Mouse (Mus musculus) granulocyte monocyte progenitor cell, adult 5-6 weeks (primary cell): ENCODE measurements around the gene Zfp385a. TPM values are rescaled to one million over a fixed set of nuclear protein-coding genes. Genes with fewer than 3 reads are reported as not detected.

Experiments used
- ATAC-seq: replicated peaks from 2 replicates; pipeline ENCODE4 v1.8.0; 2016; ENCODE audit warnings: mild to moderate bottlenecking, moderate TSS enrichment, inconsistent platforms; ENCODE audit not compliant: poor library complexity, severe bottlenecking
- total RNA-seq, 2 experiments: library from RNA; stranded (forward) in 1 of 2; stranded (reverse) in 1 of 2; fragments of 200-712, 200-1000 nt in 1 of 2; fragments of >200 nt in 1 of 2; fragmentation: Nextera tagmentation in 1 of 2; gene quantifications; 2 replicates each; pipeline ENCODE4 v1.2.3; 2014 to 2017

Gene Zfp385a
- total RNA-seq, 2 experiments from 2014 or later: 1.8 to 17.5 TPM

DNA sequence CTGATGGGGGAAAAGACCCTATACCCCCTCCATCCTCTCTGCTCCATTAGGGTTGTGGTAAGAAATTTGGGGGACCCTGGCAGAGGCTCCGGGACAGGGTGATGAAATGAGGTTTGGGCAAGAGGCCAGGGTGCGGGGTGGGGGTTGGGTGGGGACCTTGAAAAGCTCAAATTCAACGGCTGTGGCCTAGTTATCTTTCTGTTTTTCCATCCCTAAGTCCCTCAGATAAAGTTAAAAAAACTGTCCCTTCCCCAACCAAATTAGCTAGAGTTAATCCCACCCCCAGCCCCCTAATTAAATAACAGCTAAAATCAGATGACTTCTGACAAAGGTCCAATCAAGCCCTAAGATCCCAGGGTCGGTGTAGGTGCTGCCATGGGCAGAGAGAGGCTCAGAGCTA lies 24.9 kb upstream of the Zfp385a start:
- no peak for ATAC-seq

GRCm38 (mm10) chr15:103363809-103364208 lies 23.9 kb upstream of the Zfp385a start:
- ATAC-seq: no peak

- no peak for ATAC-seq
These were observed 23.1 kb upstream of the Zfp385a start for GRCm38 (mm10) chr15:103362950-103363349.

DNA sequence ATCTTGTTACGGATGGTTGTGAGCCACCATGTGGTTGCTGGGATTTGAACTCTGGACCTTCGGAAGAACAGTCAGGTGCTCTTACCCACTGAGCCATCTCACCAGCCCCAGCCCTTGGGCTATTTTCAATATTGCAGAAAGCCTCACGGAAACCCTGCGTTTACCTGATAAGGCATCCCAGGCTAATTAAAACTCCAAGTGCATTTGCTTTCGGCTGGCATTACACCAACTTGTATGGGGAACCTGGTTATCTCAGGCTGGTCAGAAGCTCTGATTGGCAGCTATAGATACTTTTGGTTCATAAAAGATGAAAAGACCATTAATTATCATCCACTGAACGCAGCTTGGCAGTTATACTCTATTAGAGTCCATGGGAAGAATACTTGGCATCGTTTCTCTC lies 22.4 kb upstream of the Zfp385a start:
- no peak for ATAC-seq

- ATAC-seq: peak; percentile 66
These were observed 21.4 kb upstream of the Zfp385a start for GRCm38 (mm10) chr15:103361269-103361668.

GRCm38 (mm10) chr15:103359869-103360602 lies 20.1 kb upstream of the Zfp385a start:
- ATAC-seq: no peak

DNA sequence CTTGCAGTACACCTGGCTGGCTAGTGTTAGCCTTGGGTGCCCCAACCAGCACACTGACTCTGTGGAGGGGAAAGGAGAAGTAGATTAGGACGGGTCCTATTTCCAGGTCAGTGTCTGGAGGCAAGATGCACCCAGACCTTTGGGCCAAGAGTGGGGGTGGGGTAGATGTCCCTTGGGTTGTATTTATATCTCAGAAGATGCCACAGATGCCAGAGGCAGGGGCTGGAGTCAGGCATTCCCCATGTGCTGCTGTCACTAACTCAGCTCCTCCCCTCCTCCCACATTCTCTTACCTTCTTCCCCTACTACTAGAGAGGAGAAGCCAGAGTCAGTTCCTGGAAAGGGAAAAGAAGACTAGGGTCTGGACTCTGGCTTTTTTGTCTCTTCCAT lies 19.2 kb upstream of the Zfp385a start:
- ATAC-seq: peak; percentile 28; the same call in 1 of the 2 replicates

GRCm38 (mm10) chr15:103358278-103359121 lies 18.6 kb upstream of the Zfp385a start:
- 0 out of 2 replicates have a peak, but pooled peaks have one; percentile 8 for ATAC-seq

- no peak for ATAC-seq
These were observed 17.9 kb upstream of the Zfp385a start for GRCm38 (mm10) chr15:103357817-103358216.

DNA sequence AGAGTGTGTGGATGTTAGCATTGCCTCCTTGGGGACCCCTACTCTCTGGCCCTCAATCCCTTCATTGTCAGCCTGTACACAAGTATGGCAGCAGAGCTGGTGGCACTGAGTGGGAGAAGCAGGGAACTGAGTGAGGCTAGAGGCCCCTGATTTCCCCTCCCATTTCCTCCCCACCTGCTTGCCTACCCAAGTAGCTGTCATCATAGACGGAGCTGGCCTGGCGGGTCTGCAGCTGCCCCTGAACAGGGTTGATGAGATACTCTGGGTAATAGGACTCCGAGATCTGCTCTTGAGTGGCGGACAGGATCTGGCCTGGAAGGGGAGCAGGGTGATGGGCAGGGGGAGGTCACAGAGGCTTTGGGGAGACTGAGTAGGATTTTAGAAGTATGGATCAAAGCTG lies 16.2 kb upstream of the Zfp385a start:
- no peak for ATAC-seq

DNA sequence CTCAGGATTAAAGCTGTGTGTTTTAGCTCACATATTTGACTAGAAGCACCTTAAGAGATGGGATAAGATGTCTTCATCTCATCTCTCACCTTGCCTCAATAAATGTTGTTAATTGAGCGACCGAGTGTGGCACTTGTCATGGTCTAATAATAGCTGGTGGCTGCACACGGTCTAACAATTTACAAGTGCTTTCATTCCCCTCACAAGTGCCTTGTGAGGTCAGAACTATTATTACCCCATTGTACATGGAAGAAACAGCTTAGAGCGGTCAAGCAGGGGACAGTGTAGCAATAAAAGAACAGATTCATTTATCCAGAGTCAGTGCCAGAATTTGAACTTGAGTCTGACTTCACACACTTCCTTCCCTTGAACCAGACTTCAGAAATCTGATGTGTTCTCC lies 15.5 kb upstream of the Zfp385a start:
- no peak for ATAC-seq

DNA sequence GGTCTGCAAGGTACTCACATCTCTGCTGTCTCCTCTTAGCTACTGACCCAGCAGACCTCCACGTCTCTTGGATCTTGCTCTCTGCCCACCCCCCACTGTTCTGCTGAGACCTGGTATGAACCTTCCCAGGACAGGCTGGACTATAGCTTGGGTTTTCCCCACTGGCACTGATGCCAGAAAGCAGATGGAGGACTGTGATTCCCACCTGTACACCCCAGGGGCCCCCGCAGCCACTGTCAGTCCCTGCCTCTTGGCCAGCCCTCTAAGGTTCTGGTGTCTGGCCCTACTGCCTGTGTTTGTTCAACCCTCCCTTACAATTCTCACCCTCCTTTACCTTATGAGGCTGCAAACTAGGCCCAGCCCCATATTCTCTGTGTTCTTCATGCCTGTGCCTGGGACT lies 14.8 kb upstream of the Zfp385a start:
- no peak for ATAC-seq

- ATAC-seq: no peak
These were observed 13.8 kb upstream of the Zfp385a start for GRCm38 (mm10) chr15:103353511-103354256.

GRCm38 (mm10) chr15:103352856-103353255 lies 13.0 kb upstream of the Zfp385a start:
- peak; percentile 76 for ATAC-seq

GRCm38 (mm10) chr15:103347275-103347684 lies 7.4 kb upstream of the Zfp385a start:
- ATAC-seq: peak; percentile 81

GRCm38 (mm10) chr15:103345789-103346188 lies 5.9 kb upstream of the Zfp385a start:
- no peak for ATAC-seq

- no peak for ATAC-seq
These were observed 3.7 kb upstream of the Zfp385a start for GRCm38 (mm10) chr15:103343556-103343955.

GRCm38 (mm10) chr15:103343008-103343407 lies 3.1 kb upstream of the Zfp385a start:
- ATAC-seq: no peak

DNA sequence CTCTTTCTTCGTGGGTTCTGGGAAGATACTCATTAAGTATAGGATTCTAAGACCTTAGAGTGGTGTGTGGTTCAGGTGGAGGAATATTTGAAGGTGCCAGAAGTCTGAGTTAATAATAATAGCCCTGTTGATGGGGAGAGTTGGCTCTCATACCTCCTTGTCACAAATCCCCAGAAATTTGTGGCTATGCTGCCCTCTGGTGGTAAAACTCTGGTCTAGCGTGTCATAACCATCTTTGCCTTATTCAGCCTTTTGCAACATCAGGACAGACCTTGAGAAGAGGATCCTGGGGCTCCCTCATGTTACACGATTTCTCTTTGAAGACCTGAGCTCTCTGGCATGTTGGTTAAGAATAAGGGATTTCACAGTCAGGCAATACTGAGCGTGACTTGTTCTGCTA lies 2.5 kb upstream of the Zfp385a start:
- peak; percentile 33 for ATAC-seq

GRCm38 (mm10) chr15:103341547-103341946 lies 1.7 kb upstream of the Zfp385a start:
- ATAC-seq: no peak

- no peak for ATAC-seq
These were observed 893 bp upstream of the Zfp385a start for GRCm38 (mm10) chr15:103340786-103341185.
